In the genomic region with DNA sequence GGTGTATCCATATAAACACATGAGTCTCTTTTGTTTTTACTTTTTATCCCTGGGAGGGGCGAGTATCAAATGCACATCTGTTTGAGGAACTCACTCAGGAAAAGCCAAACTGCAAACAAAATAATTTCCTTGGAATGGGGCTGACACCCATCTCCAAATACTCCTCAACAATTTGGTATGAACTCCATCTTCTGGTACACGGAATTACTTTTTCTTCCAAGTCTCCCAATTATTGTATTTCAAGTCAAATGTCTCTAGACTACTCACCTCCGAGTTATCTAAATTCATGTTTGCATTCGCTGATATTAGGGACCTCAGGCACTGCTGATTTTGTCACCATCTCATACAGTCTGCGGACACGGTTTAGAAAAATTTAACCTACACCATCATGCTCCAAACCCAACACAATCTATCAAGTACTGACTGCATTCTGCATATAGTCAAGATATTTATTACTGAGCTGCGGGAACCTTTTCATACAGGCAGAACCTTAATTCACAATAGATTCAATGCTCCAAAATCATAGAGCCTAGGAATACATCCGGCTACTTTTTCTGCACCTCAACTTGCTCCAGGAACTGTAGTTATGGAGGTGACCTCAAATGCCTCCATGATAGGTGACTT, we compare ENCODE assay signal across 8 mouse cellular contexts. TPM values are rescaled to one million over a fixed set of nuclear protein-coding genes. Genes with fewer than 3 reads are reported as not detected.
DNase-seq lines count a peak whose midpoint lies in the region; ATAC-seq and TF ChIP-seq lines count a peak whose summit lies in the region.

No protein-coding gene starts in this region.

- peak overlapping the region; percentile 93 for H3K27ac ChIP-seq in kidney, embryonic 14.5 days (ENCODE audit: low read depth, low read length)
- H3K27ac ChIP-seq in bone marrow macrophage, adult 2 months (ENCODE audit: insufficient read depth, low read depth, low read length): peak overlapping the region; percentile 77
- H3K27ac ChIP-seq in hindbrain, embryonic 13.5 days: peak overlapping the region; percentile 98
- peak overlapping the region; percentile 97 for H3K27ac ChIP-seq in midbrain, embryonic 14.5 days (replicated peaks; ENCODE audit: low read depth, low read length)

- peak overlapping the region; percentile 84 for H3K9ac ChIP-seq in kidney, embryonic 14.5 days (ENCODE audit: low read depth, low read length)
- peak overlapping the region; percentile 89 for H3K9ac ChIP-seq in hindbrain, embryonic 13.5 days
- peak overlapping the region; percentile 88 for H3K9ac ChIP-seq in midbrain, embryonic 14.5 days (replicated peaks; ENCODE audit: low read length)

- H3K27me3 ChIP-seq in kidney, embryonic 14.5 days (ENCODE audit: control insufficient read depth, insufficient read depth, low read length): no peaks in the 10 kb centered on the region
- no peaks in the 10 kb centered on the region for H3K27me3 ChIP-seq in hindbrain, embryonic 13.5 days
- no peaks in the 10 kb centered on the region for H3K27me3 ChIP-seq in midbrain, embryonic 14.5 days (ENCODE audit: control insufficient read depth, insufficient read depth, low read length)

- ATAC-seq in kidney, embryonic 14.5 days (ENCODE audit: low FRiP score, low TSS enrichment): no peak
- peak; percentile 1; the same call in 1 of the 2 replicates for ATAC-seq in hindbrain, embryonic 13.5 days (ENCODE audit: low FRiP score)
- ATAC-seq in midbrain, embryonic 14.5 days (ENCODE audit: low FRiP score, low TSS enrichment): no peak
- no peak for ATAC-seq in monocyte, adult 5-6 weeks (replicated peaks; ENCODE audit: insufficient number of reproducible peaks, low FRiP score, low TSS enrichment, poor library complexity, severe bottlenecking)

- H3K36me3 ChIP-seq in kidney, embryonic 14.5 days (ENCODE audit: control insufficient read depth, insufficient read depth, low read length): no peaks in the 10 kb centered on the region
- H3K36me3 ChIP-seq in hindbrain, embryonic 13.5 days: no peaks in the 10 kb centered on the region
- no peaks in the 10 kb centered on the region for H3K36me3 ChIP-seq in midbrain, embryonic 14.5 days (ENCODE audit: control insufficient read depth, insufficient read depth, low read length)

- no peak for TF ChIP-seq POLR2A in bone marrow macrophage, adult 2 months (IDR thresholded peaks at IDR 0.05; ENCODE audit: borderline replicate concordance, low read depth, low read length)

- H3K4me3 ChIP-seq in kidney, embryonic 14.5 days (ENCODE audit: low read length): peak overlapping the region; percentile 81
- peak overlapping the region; percentile 78 for H3K4me3 ChIP-seq in bone marrow macrophage, adult 2 months (ENCODE audit: insufficient read depth, low read length)
- H3K4me3 ChIP-seq in hindbrain, embryonic 13.5 days: peak overlapping the region; percentile 69
- H3K4me3 ChIP-seq in midbrain, embryonic 14.5 days (replicated peaks; ENCODE audit: low read depth, low read length): peak overlapping the region; percentile 66

- whole genome bisulfite sequencing in kidney, embryonic 14.5 days: 27% methylated on average over 8 of the region's 8 CpGs
- 29% methylated on average over 8 of the region's 8 CpGs for WGBS in hindbrain, embryonic 13.5 days
- WGBS in midbrain, embryonic 14.5 days: 31% methylated on average over 8 of the region's 8 CpGs

- no peaks in the 10 kb centered on the region for H3K9me3 ChIP-seq in kidney, embryonic 14.5 days (ENCODE audit: control insufficient read depth, low read length)
- no peaks in the 10 kb centered on the region for H3K9me3 ChIP-seq in hindbrain, embryonic 13.5 days
- no peaks in the 10 kb centered on the region for H3K9me3 ChIP-seq in midbrain, embryonic 14.5 days (ENCODE audit: control insufficient read depth, low read length)

- no peak for TF ChIP-seq CTCF in bone marrow macrophage, adult 2 months (IDR thresholded peaks at IDR 0.05; ENCODE audit: low read depth, low read length)

- peaks cover 11% of the 10 kb centered on the region; the same call in 1 of the 2 replicates for H3K4me1 ChIP-seq in kidney, embryonic 14.5 days (ENCODE audit: control insufficient read depth, insufficient read depth, low read length)
- peaks cover 9% of the 10 kb centered on the region for H3K4me1 ChIP-seq in bone marrow macrophage, adult 2 months (ENCODE audit: control insufficient read depth, insufficient read depth, low read length)
- H3K4me1 ChIP-seq in hindbrain, embryonic 13.5 days (replicated peaks): peaks cover 29% of the 10 kb centered on the region
- H3K4me1 ChIP-seq in midbrain, embryonic 14.5 days (ENCODE audit: control insufficient read depth, insufficient read depth, low read length): peaks cover 12% of the 10 kb centered on the region

- DNase-seq in kidney, adult 11 months: no peak
- DNase-seq in midbrain, embryonic 14.5 days: no peak
- no peak for DNase-seq in cerebellum, adult 11 months
- no peak for DNase-seq in cerebellum, postnatal 25 days

- peak overlapping the region; percentile 78 for H3K4me2 ChIP-seq in kidney, embryonic 14.5 days (replicated peaks; ENCODE audit: low read depth, low read length)
- H3K4me2 ChIP-seq in hindbrain, embryonic 13.5 days: peak overlapping the region; percentile 76
- H3K4me2 ChIP-seq in midbrain, embryonic 14.5 days (ENCODE audit: low read length): peak overlapping the region; percentile 72

RNA-seq across cellular contexts. Expression of a gene that starts 1.4 kb away (rescaled TPM):
- 58.3 and 73.2 TPM in 2 replicates for polyA plus RNA-seq in kidney, embryonic 14.5 days (2014; fragmentation: Nextera tagmentation; extraction: Ambion mirVana)
- polyA plus RNA-seq in bone marrow macrophage, adult 2 months (2012; ENCODE audit: insufficient read depth, insufficient read length, missing spikeins): 34.2 and 36.9 TPM in 2 replicates
- polyA plus RNA-seq in hindbrain, embryonic 13.5 days (2015; fragmentation: Nextera tagmentation; extraction: Ambion mirVana): 74.1 and 77.0 TPM in 2 replicates
- polyA plus RNA-seq in midbrain, embryonic 14.5 days (2014; fragmentation: Nextera tagmentation; extraction: Ambion mirVana): 55.2 and 67.0 TPM in 2 replicates
- total RNA-seq in monocyte, adult 5-6 weeks (2017): 47.2 to 67.5 TPM (median 55.4 TPM) in 3 replicates

RNA-seq across cellular contexts. Expression of a gene that starts 15.6 kb away (rescaled TPM):
- polyA plus RNA-seq in kidney, embryonic 14.5 days (2014; fragmentation: Nextera tagmentation; extraction: Ambion mirVana): 509 and 612 TPM in 2 replicates
- polyA plus RNA-seq in bone marrow macrophage, adult 2 months (2012; ENCODE audit: insufficient read depth, insufficient read length, missing spikeins): 389 and 407 TPM in 2 replicates
- 399 and 409 TPM in 2 replicates for polyA plus RNA-seq in hindbrain, embryonic 13.5 days (2015; fragmentation: Nextera tagmentation; extraction: Ambion mirVana)
- 337 and 443 TPM in 2 replicates for polyA plus RNA-seq in midbrain, embryonic 14.5 days (2014; fragmentation: Nextera tagmentation; extraction: Ambion mirVana)
- total RNA-seq in monocyte, adult 5-6 weeks (2017): 588 to 777 TPM (median 773 TPM) in 3 replicates
